Mouse (Mus musculus) cerebellum, adult 2 months (tissue): ENCODE measurements around the gene Ubac2. TPM values are rescaled to one million over a fixed set of nuclear protein-coding genes. Genes with fewer than 3 reads are reported as not detected.
"Not testable (repeated sequence)": the region's sequence is repeated elsewhere in the genome, so short reads cannot be mapped to it uniquely, and the experiment has no call there.

Experiments
- DNase-seq, 2 experiments: peaks; one replicate each; pipeline ENCODE4 v3.0.0; 2021
- H3K27ac ChIP-seq: fragments of 200-500 bp; 2 replicates; pipeline ENCODE4 v1.5.1; 2012; ENCODE audit warnings: low read length, control low read depth, inconsistent platforms; ENCODE audit not compliant: insufficient read depth
- H3K27me3 ChIP-seq: fragments of 200-500 bp; 2 replicates; pipeline ENCODE4 v1.6.1; 2012; ENCODE audit warnings: inconsistent platforms, mild to moderate bottlenecking, low read length, moderate library complexity; ENCODE audit not compliant: control insufficient read depth, insufficient read depth
- H3K4me1 ChIP-seq: fragments of 200-500 bp; 2 replicates; pipeline ENCODE4 v1.6.1; 2011; ENCODE audit warnings: low read length; ENCODE audit not compliant: control insufficient read depth, insufficient read depth
- H3K4me3 ChIP-seq: fragments of 200-500 bp; replicated peaks from 2 replicates; pipeline ENCODE3; 2011; ENCODE audit warnings: mild to moderate bottlenecking, low read depth, low read length, control low read depth; ENCODE audit not compliant: insufficient read depth
- CTCF ChIP-seq: fragments of 200-500 bp; IDR thresholded peaks from 2 replicates; pipeline ENCODE4 v1.5.1; 2011; ENCODE audit warnings: low read depth, mild to moderate bottlenecking, control low read depth, low read length, moderate library complexity, borderline replicate concordance; ENCODE audit not compliant: insufficient read depth
- POLR2A ChIP-seq: fragments of 200-500 bp; IDR thresholded peaks from 2 replicates; pipeline ENCODE4 v1.6.1; 2011; ENCODE audit warnings: low read length, control low read depth, borderline replicate concordance; ENCODE audit not compliant: insufficient read depth
- WGBS: fragments of 180-500 bp; shearing (Covaris S2); methylation state at CpG from one replicate; pipeline ENCODE4 v1.1.7; 2018; 5-methylcytosine and 5-hydroxymethylcytosine counted together
- polyA plus RNA-seq: library from polyadenylated mRNA; depleted of rRNA; stranded (reverse); fragments of >200 nt; gene quantifications from 2 replicates; pipeline ENCODE4 v1.2.3, GENCODE M21; 2012

The Ubac2 gene
- polyA plus RNA-seq, 1 experiment = 44.4 TPM

GRCm38 (mm10) chr14:121852531-121852930 lies 25.9 kb upstream of the Ubac2 start:
- no peaks in the 10 kb centered on the region for H3K4me1 ChIP-seq
- DNase-seq = no peak
- whole genome bisulfite sequencing = 90% methylated on average over 8 of the region's 8 CpGs
- no peak overlapping the region for H3K27ac ChIP-seq
- H3K27me3 ChIP-seq = no peaks in the 10 kb centered on the region
- no peak overlapping the region for H3K4me3 ChIP-seq
- TF ChIP-seq POLR2A (no peak), CTCF (no peak)

- 16% methylated on average over 2 of the region's 2 CpGs for whole genome bisulfite sequencing
- H3K4me3 ChIP-seq, H3K4me1 ChIP-seq, H3K27ac ChIP-seq, H3K27me3 ChIP-seq: not testable (repeated sequence)
- peak; percentile 64 to 67 for DNase-seq
- TF ChIP-seq CTCF = peak; percentile 65; the same call in 1 of the 2 replicates
Observed at GRCm38 (mm10) chr14:121865162-121865561, 13.3 kb upstream of the Ubac2 start.

GRCm38 (mm10) chr14:121866574-121866973 lies 11.8 kb upstream of the Ubac2 start:
- no peak for DNase-seq
- WGBS = 81% methylated on average over 3 of the region's 3 CpGs
- Histone ChIP-seq H3K4me1 (no peaks in the 10 kb centered on the region), H3K27me3 (no peaks in the 10 kb centered on the region), H3K27ac (no peak overlapping the region), H3K4me3 (no peak overlapping the region)
- TF ChIP-seq POLR2A (no peak), CTCF (no peak)

GRCm38 (mm10) chr14:121869111-121869510 lies 9.3 kb upstream of the Ubac2 start:
- no peak for DNase-seq
- no peaks in the 10 kb centered on the region for H3K4me1 ChIP-seq
- no peak overlapping the region for H3K27ac ChIP-seq
- H3K4me3 ChIP-seq = no peak overlapping the region
- TF ChIP-seq CTCF (no peak), POLR2A (no peak)
- 47% methylated on average over 1 of the region's 1 CpGs for WGBS
- no peaks in the 10 kb centered on the region for H3K27me3 ChIP-seq

- H3K27me3 ChIP-seq = no peaks in the 10 kb centered on the region
- no peak overlapping the region for H3K4me3 ChIP-seq
- no peak overlapping the region for H3K27ac ChIP-seq
- DNase-seq = no peak
- no peaks in the 10 kb centered on the region for H3K4me1 ChIP-seq
- WGBS = 79% methylated on average over 1 of the region's 1 CpGs
- TF ChIP-seq CTCF = no peak
- no peak for TF ChIP-seq POLR2A
Observed at GRCm38 (mm10) chr14:121872760-121873159, 5.7 kb upstream of the Ubac2 start.

GRCm38 (mm10) chr14:121873172-121873571 lies 5.2 kb upstream of the Ubac2 start:
- 78% methylated on average over 2 of the region's 2 CpGs for WGBS
- TF ChIP-seq CTCF (no peak), POLR2A (no peak)
- Histone ChIP-seq H3K4me1 (no peaks in the 10 kb centered on the region), H3K27me3 (no peaks in the 10 kb centered on the region), H3K27ac (no peak overlapping the region), H3K4me3 (no peak overlapping the region)
- DNase-seq = no peak

- no peak for TF ChIP-seq CTCF
- TF ChIP-seq POLR2A = no peak
- no peaks in the 10 kb centered on the region for H3K27me3 ChIP-seq
- 82% methylated on average over 4 of the region's 4 CpGs for WGBS
- no peak overlapping the region for H3K27ac ChIP-seq
- no peak overlapping the region for H3K4me3 ChIP-seq
- H3K4me1 ChIP-seq = no peaks in the 10 kb centered on the region
- DNase-seq = no peak
Observed at GRCm38 (mm10) chr14:121873646-121874045, 4.8 kb upstream of the Ubac2 start.

GRCm38 (mm10) chr14:121876190-121876589 lies 2.2 kb upstream of the Ubac2 start:
- not testable (repeated sequence) for DNase-seq, H3K27ac ChIP-seq
- WGBS = 59% methylated on average over 2 of the region's 2 CpGs

GRCm38 (mm10) chr14:121876860-121877259 lies 1.6 kb upstream of the Ubac2 start:
- 95% methylated on average over 2 of the region's 2 CpGs for WGBS
- H3K27me3 ChIP-seq = no peaks in the 10 kb centered on the region
- TF ChIP-seq CTCF (no peak), POLR2A (no peak)
- peaks cover 11% of the 10 kb centered on the region; the same call in 1 of the 2 replicates for H3K4me1 ChIP-seq
- no peak for DNase-seq
- no peak overlapping the region for H3K4me3 ChIP-seq
- no peak overlapping the region for H3K27ac ChIP-seq

More at GRCm38 (mm10) chr14:121876190-121876589, 2.2 kb upstream of the Ubac2 start:
- H3K4me3 ChIP-seq, H3K4me1 ChIP-seq, H3K27me3 ChIP-seq: not testable (repeated sequence)
